Mouse (Mus musculus) CD4-positive helper T cell, adult 2 months (primary cell): ENCODE results near the gene Sorcs2.

Experiments
- DNase-seq: peaks from one replicate; pipeline ENCODE4 v3.0.0-alpha.2; 2012; ENCODE audit warnings: low read depth, missing footprints, low spot score

The Sorcs2 gene

GRCm38 (mm10) chr5:36359535-36360243 lies 38.2 kb downstream of the Sorcs2 start:
- DNase-seq = peak; percentile 18

DNA sequence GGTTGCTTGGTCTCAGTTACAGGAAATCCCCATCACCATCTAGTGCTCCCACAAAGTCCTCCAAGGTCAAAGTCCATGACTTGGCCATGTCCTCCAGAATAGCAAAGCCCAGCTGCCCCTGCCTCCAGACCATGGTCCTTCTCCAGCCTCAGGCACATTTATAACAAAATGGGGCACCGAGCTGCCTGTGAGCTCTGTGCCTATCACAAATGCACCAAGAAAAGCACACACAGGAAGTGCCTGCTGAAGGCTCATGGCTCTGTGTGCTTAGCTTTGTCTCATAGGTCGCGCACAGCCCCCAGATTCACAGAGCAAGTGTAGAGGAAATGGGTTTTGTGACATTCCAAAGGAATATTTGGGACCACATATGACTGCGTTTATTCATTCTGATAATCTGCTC lies 39.8 kb downstream of the Sorcs2 start:
- peak; percentile 26 for DNase-seq

DNA sequence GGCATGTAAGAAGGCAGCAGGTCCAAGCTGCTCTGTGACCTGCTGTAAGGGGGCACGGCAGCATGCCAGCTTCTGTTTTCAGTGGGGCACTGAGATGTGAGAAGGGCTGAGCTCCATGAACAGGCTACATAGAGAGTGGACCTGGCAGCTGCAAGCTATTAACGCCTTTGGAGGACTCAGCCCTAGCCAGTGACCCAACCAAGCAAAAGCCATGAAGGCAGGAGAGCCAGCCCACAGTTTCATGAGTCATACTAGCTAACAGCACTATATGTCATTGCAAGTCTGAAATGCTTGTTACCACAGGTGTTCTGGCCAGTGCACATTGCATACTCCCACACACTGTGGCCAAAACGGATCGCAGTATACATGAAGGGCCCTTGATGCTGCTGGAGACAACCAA lies 41.3 kb downstream of the Sorcs2 start:
- no peak for DNase-seq

GRCm38 (mm10) chr5:36355683-36356082 lies 42.3 kb downstream of the Sorcs2 start:
- no peak for DNase-seq

- DNase-seq = no peak
Observed at GRCm38 (mm10) chr5:36353679-36354078, 44.3 kb downstream of the Sorcs2 start.

DNA sequence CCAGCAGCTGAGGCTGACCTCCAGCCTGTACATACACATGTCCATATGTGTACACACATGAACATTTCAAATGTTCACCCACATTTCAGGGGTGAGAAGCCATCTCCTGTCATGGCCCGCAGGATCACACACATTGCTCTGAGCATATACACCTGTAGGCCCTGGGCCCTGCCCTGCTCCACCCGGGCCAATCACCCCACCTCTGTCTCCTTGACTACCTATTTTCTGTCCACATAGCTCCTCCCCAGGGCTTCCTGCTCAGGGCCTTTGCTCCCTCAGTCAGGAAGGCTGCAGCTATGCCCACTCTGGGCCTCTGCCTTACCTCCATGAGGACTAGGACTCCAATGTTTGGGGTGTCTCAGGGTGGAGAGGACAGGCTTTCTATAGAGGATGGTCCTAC lies 44.7 kb downstream of the Sorcs2 start:
- DNase-seq = no peak

- no peak for DNase-seq
Observed at GRCm38 (mm10) chr5:36346698-36347097, 51.2 kb downstream of the Sorcs2 start.

GRCm38 (mm10) chr5:36339283-36339682 lies 58.7 kb downstream of the Sorcs2 start:
- no peak for DNase-seq

GRCm38 (mm10) chr5:36336252-36336651 lies 61.7 kb downstream of the Sorcs2 start:
- DNase-seq = no peak

DNA sequence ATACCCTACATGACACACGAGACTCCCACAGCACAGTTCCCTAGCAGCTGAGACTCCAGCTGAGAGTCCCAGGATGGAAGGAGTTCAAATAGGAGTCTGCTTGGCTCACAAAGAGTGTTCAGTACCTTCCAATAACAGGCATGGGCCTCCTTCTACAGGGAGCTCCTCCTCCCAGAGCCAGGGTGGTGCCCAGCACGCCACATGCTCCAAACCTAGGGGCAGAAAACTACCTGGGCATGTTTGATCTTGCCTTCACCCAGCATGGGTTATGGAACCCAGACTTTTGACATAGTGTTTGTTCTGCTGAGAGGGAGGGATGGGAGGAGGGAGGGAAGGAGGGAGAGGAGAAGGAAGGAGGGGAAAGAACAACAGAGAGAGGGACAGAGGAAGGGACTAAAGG lies 62.3 kb downstream of the Sorcs2 start:
- no peak for DNase-seq

DNA sequence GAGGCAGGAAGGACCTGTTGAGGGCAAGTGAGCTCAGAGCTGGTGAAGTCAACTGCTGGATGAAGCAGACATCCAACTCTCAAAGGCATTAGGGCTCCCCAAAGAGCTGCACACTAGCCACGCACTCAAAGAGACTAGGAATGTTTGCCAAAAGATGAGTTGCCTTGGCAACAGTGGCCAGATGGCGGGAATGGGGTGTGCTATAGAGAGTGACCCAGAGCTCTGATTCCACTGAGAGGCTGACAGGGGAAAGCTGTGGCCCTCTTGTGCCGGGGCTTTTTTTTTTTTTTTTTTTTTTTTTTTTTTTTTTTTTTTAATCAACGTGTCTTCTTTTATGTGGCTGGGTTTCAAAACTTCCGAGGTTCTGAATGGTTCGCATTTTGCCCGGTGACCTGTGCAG lies 63.7 kb downstream of the Sorcs2 start:
- no peak for DNase-seq

DNA sequence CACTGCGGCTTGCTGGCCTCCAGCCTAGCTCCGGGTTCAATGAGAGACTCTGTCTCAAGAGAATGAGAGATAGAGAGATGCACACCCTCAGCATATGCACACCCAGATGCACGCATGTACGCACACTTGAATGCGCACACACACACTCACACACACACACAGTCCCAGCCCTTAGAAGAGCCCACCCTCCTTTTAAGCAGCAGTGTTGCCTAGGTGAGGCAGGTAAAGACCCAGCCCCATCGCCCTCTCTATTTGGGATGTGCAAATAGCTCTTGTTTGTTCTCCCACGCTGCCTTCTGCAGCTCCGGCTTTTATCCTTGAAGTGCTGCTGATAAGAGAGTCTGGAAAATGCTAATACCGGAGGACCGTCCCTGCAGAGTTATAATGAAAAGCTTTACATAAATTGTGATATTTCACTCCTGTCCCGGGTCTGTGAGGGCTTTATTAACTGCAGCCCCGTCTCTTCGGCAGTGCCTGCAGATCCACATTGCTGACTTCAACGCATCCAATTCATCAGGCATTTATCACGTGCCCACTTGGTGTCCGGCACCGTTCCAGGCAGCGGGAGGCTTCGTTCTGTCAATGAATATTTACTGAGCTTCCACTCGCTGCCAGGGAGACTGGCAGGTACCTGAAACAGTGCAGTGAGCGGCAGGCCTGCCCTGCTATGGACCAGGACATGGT lies 67.3 kb downstream of the Sorcs2 start:
- DNase-seq = no peak

DNA sequence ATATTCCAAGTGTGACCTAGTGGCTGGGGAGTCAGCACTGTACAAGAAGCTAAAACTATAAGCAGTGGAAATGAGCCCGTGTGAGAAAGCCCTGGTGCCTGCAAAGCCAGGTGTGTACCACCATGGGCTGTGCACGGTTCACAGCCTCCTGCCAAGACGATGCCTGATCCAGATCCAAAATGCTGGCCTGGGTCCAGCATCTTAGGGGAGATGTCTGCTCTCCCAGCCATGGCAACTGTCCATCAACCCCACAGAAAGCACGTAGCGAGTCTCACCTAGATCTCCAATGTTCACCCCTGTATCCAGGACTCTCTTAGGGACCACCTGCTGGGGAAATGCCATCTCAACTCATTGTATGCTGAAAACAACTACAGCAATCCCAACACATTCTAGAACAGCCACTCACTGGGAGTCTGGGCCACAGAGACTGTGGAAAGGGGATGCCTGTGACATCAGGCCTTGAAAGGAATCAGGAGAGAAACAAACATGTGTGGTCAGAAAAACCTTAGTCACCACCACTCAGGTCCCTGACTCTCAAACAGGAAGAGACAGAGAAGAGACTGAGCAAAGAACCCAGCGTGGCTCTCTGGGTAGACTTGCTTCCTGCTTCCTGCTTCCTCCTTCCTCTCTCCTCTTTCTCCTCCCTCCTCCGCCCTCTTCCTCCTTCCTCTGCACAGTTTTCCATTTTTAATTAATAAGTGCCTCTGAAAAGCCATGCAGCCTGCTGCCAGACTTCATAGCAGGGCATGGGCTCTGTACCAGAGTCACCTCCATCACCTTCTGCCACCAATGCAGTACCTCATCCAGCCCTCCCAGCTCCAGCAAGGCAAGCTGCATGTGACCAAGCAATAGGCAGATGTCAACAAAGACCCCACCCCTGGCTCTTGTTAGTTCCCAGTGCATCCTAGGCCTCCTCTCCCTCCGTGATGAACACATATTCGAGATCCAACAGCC lies 71.6 kb downstream of the Sorcs2 start:
- DNase-seq = no peak

- DNase-seq = no peak
Observed at GRCm38 (mm10) chr5:36324140-36324572, 73.8 kb downstream of the Sorcs2 start.

DNA sequence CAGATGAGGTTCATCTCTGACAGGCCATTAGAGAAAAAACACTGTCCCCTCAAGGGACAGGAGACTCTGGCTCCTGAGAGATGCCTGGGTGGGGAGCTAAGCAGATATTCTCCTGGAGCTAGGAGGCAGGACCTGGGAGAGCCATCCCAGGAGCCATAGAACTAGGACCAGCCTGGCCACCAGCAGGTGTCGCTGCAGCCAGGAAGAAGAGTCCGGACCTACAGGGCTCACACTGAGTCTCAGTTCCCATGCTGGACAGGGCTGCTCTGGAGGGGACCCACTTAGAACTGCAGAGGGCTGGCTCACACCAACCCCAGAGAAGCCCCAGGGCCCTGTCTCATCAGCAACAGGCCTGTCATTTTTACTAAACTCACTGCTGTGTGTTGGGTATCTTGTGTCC lies 74.4 kb downstream of the Sorcs2 start:
- DNase-seq = peak; percentile 51

GRCm38 (mm10) chr5:36321581-36321980 lies 76.4 kb downstream of the Sorcs2 start:
- DNase-seq = no peak

DNA sequence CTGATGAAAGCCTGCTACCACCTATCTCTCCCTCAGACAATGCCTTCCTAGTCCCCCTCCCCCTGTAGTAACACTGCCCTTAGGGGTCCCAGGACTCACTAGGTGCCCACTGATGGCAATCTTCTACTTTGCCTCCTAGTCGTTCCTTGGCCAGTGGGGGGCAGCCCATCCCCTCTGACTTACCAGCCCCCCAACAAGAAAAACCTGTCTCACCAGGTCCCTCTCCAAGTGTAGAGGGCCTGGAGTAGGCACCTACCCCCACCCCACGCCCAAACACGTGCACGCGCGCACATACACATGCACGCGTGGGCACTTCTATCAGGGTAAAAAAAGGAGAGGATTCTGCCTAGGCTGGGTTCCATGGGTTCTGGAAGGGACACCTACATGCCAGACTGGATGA lies 77.3 kb downstream of the Sorcs2 start:
- DNase-seq = no peak

- no peak for DNase-seq
Observed at GRCm38 (mm10) chr5:36317641-36318368, 80.1 kb downstream of the Sorcs2 start.

DNA sequence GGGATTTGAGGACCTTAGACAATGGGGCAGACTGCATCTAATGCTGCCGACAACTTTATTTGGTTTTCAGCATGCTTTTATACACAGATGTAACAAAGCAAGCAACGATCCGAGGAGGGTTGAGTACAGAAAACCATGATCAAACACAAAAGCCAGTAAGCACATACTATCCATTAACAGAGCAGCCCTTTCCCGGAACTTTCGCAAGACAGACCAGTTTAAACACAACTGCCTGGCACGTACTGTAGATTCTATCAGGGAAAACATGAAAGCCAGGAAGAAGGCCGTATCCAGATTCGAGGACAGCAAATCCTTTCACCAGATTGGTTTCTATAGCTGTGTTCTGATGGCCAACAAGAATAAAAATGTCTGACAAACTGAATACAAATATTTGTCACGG lies 82.8 kb downstream of the Sorcs2 start:
- no peak for DNase-seq

DNA sequence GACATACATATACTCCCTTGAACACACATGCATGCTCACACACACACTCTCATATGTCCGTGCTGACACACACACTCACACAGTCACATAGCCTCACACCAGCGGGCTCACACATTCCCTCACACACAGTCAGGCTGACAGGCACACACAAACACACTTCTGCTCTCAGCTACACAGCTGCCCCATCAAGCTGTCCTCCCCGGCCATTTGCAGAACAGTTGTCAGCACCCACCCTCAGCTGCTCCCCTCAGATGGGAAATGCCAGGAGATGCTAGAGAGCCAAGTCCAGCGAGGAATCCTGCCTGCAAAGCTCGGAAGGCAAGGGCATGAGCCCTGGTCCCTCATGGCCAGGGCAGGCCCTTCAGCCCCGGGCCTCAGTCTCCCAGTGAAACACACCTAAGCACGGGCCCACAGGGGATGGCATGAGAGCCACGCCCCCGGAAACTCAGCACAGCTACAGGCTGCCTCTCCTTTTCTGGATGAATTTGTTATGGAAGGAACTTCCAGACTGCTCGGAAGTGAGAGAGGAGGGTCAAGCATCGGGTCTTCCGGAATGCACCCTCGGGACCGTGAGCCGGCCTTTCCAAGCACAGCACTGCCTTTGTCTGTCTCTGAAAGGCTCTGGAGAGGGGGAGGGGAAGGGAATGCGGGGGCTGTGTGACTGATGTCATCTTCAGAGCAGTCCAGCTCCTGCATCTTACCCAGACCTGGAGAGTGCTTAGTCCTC lies 84.4 kb downstream of the Sorcs2 start:
- no peak for DNase-seq

DNA sequence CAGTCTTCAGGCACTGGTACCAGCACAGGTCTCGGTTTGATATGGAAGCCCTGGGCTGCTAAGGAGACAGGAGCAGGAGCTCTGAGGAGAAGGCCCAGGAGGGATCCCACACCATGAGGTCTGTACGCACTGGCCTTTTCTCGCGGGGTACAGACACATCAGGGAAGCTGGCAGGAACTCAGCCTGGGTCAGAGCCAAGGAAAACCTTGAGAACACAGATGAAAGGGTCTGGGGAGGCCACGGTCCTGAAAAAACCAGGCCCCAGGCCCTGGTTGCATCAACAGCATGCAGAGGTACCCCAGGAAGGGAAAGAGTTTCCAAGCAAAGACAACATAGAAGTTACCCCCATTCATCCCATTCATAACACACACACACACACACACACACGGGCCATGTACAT lies 85.0 kb downstream of the Sorcs2 start:
- no peak for DNase-seq
